Mouse (Mus musculus) gastrocnemius, postnatal 10 days (tissue): ENCODE measurements around the gene Cluap1. TPM values are rescaled to one million over a fixed set of nuclear protein-coding genes. Genes with fewer than 3 reads are reported as not detected.

Source experiments
- DNase-seq: peaks from one replicate; pipeline ENCODE4 v3.0.0; 2021; ENCODE audit warnings: mixed read lengths
- long read RNA-seq, 2 experiments: library from polyadenylated mRNA; stranded (forward); transcript quantifications; one replicate each; pipeline ENCODE4 v2.0.0; 2021
- total RNA-seq, 2 experiments: library from RNA; stranded (reverse); gene quantifications; 2 replicates each; pipeline ENCODE4 v1.2.3; 2021

Cluap1 gene
- total RNA-seq = 1 to 10 TPM; 6.8 to 7.7 TPM
- long read RNA-seq, experiment 1, partial matches to known transcripts = 1 of 12 reads
- long read RNA-seq, experiment 1, other reads (novel, unspliced or antisense) = 8 of 12 reads
- long read RNA-seq, experiment 2, transcript Cluap1-201 (12 exons, 1,779 nt) = major isoform, 5 of 14 reads
- long read RNA-seq, experiment 2, partial matches to known transcripts = 1 of 14 reads
- long read RNA-seq, experiment 2, other reads (novel, unspliced or antisense) = 8 of 14 reads

- DNase-seq = peak; percentile 87
Measured at GRCm38 (mm10) chr16:3908537-3909111, at the start of gene Cluap1, which contains the start of gene 1700037C18Rik. TSS of gene Cluap1 (plus strand) at chr16:3908801. TSS of gene 1700037C18Rik (minus strand) at chr16:3908689.

- DNase-seq = no peak
Measured at GRCm38 (mm10) chr16:3859254-3859653, 49.3 kb upstream of the Cluap1 start.

DNA sequence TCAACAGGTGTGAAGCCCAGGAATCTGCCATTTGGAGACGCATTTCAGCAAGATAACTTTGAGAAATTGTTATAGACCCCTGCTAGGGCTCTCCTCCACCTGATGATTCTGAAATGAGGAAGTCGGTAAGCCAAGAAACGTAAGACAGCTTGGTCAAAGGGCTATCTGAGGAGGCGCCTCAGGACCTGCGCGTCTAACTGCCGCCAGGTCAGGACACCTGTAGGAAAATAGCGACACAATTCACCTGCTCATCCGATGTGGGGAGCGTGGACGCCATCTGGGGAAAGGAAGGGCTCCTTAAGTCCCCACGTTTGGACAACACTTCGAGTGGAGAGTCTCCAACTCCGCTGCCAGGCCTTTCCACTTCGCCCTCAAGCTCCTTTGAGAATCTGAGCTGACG lies 36.8 kb upstream of the Cluap1 start:
- no peak for DNase-seq

GRCm38 (mm10) chr16:3872216-3873047 lies 36.2 kb upstream of the Cluap1 start, which contains the start of gene Naa60:
TSS of gene Naa60 (plus strand) at chr16:3872375.
- peak; percentile 82 for DNase-seq

GRCm38 (mm10) chr16:3876346-3876745 lies 32.3 kb upstream of the Cluap1 start:
- no peak for DNase-seq

- DNase-seq = peak; percentile 95
Measured at GRCm38 (mm10) chr16:3884201-3885064, 24.2 kb upstream of the Cluap1 start, which contains the start of the genes Zfp597 and Gm20695. TSS of gene Zfp597 (minus strand) at chr16:3884561. TSS of gene Gm20695 (plus strand) at chr16:3884648.

DNA sequence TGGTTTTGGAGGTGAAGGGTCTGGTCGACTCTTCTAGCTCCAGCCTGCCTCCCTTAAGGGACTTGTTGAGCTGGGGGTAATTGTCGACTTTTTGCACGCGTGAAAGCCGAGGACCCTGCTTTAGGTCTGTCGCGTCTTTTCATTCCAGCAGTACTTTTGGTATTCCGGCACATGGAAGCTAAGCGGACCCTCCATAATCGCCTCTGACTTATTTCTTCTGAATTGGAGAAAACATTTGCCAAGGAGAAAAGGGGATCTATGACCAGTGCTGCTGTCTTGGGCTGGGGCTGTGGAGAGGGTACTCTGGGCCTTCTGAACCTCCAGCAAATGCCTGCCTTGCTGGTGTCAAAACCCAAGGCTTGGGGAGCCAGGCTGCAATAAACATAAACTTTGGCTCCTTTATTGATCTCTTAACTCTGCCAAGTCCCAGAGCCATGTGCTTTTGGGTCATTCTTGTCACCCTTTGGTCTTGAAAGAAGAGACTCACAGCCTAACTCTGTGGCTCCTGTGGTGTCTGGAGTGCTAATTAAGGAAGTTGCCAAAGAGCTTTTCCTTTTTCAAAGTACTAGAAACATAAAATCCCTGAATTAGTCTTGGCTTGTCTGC lies 23.4 kb upstream of the Cluap1 start:
- DNase-seq = no peak

- no peak for DNase-seq
Measured at GRCm38 (mm10) chr16:3891621-3892295, 16.8 kb upstream of the Cluap1 start.

- no peak for DNase-seq
Measured at GRCm38 (mm10) chr16:3893739-3894138, 14.9 kb upstream of the Cluap1 start.

DNA sequence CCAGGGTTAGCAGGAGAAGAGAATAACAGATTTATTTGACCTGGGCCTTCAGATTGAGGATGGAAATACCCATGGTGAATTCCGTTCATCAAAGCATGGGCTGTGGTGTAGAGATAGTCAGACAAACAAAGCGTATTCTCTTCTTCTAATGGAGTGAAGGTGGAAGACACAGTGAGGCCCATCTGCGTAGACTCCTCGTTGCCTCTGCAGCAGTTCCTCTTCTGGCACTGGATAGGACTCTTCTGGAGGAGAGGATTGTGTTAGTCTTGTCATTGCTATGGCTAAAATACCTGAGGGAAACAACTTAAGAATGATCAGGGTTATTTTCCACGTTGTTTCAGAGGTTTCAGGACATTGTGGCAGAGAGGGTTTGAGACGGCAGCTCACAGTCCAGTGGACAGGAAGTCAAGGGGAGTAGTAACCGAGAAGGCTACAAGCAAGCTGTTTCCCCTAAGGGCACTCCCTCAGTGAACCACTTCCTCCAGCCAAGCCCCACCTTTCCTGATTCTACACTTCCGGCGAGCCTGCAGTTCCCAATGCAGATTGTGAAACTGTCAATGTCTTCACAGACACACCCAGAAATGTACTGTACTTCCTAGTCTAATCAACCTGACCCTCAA lies 13.3 kb upstream of the Cluap1 start:
- no peak for DNase-seq

DNA sequence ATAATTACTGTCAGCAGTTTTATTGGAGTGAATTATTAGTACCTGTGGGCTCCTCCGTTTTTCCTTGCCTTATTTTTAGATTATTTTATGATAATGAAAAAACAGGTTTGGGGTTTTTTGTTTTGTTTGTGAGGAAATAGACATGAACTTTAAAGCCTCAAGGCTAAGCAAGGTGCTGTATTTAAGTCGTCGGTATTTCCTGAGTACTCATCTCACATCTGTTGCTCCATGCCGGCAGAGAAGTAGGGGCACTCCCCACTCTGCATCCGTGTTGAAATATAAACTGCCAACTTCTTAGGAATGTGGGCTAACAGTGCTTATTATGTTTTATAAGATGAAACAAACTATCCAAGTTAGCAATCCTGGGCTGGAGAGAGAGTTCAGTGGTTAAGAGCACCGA lies 12.6 kb upstream of the Cluap1 start:
- no peak for DNase-seq

DNA sequence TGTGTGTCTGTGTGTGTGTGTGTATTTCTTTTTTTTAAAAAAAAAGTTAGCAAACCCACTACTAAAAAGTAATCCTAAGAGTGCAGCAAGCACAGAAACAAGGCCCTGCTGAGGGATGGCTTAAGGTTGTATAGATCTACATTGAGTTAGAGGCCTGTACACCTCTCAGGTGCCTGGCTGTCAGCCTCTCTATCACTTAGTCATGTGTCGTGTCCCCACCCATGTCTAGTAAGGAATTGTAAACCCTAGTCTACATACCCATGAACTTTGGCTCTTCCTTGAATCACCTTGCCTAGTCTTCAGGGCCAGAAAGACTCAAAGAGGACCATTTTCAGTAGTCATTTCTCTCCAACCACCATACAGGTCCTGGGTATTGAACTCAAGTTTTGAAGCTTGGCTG lies 12.0 kb upstream of the Cluap1 start:
- DNase-seq = no peak

- DNase-seq = no peak
Measured at GRCm38 (mm10) chr16:3907471-3907870, 1.1 kb upstream of the Cluap1 start.

- no peak for DNase-seq
Measured at GRCm38 (mm10) chr16:3909118-3909517, 517 bp downstream of the Cluap1 start.

GRCm38 (mm10) chr16:3920756-3921155 lies 12.2 kb downstream of the Cluap1 start:
- no peak for DNase-seq

GRCm38 (mm10) chr16:3923515-3923914 lies 14.9 kb downstream of the Cluap1 start:
- no peak for DNase-seq

DNA sequence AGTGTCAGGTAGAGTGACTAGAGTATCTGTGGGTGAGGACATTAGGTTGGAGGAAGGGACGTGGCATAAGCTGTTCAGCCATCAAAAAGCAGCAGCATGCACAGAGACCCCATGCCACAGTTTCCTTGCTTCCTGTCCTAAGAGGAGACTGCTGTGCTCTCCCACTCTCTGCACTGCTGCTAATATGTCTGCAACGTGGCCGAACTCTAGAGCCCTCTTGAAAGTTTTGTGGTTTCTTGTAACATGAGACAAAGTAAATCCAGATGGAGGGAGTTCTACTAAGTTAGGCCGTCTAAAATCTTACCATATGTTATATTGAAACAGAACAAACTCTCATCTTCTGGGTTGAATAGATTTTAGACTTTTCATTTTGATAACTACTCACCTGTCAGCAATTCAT lies 15.4 kb downstream of the Cluap1 start:
- no peak for DNase-seq

DNA sequence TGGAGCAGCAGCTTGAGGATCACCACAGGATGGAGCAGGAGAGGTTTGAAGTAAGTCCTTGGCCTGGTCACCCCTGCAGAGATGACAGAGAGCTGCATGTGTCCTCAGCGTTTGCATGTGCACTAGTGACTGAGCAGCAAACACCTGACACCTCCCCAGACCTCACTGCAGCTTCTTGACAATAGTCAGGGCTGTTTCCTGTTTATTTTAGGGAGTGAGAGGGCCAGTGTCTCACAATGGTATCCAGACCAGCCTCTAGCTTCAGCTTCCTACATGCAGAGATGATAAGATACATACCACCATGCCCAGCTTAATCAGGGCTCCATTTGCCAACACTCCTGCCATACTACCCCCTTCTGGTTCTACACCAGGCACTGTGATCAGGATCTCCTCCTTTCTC lies 20.0 kb downstream of the Cluap1 start:
- DNase-seq = no peak

DNA sequence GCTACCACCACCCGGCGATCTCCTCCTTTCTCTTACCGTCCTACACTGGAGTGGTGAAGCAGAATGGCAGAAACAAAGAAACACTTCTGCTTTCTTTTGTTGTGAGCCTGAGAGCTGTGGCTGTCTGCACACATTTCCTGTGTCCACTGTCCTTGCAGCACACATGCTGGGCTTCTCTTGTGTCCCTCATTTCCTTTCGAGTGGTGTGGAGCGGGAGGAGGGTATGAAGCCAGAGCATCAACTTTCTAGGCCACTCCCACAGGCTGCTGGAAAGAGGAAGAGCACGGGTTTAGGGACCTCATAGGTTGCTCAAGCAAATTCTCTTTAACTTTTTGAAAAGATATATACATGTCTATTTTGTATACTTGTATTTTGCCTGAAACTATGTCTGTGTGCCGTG lies 20.6 kb downstream of the Cluap1 start:
- no peak for DNase-seq

DNA sequence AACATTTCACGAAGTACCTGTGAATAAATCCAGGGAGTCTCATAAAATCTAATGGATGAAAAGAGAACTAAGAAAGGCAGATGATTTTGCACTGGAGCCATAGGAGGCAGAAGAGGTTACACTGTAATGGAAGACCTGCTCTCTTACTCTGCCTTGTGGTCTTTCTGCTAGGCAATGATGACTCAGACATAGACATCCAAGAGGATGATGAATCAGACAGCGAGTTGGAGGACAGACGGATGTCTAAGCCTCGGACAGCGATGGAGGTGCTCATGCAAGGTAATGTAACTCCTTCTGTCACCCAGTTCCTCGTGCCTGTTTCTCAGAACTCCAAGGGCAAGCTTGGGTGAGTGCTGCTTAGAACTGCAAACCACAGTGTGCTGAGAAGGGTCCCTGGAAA lies 24.9 kb downstream of the Cluap1 start:
- DNase-seq = no peak

DNA sequence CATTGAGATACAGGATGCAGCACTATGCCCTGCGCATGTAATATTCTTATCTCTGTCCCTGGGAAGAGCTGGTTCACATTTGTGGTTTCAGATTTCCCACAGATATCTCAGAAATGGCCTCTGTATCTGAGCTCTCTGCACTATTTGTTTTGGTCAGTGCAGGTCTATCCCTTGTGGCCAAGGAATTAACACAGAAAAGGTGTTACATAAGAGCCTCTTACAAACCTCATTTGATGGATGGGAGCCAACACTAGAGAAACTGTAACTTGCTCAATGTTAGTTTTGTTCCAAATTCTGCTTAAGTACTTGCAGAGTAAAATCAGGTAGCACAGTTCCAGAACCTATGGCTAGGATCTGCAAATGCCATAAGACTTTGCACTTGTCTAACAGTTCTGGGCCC lies 25.5 kb downstream of the Cluap1 start:
- no peak for DNase-seq
